Mouse (Mus musculus) erythroblast, embryonic 14.5 days (primary cell): Measurements from ENCODE around the gene Anapc11. TPM values are rescaled to one million over a fixed set of nuclear protein-coding genes. Genes with fewer than 3 reads are reported as not detected.

Source experiments
- H3K27me3 ChIP-seq: 2 replicates; pipeline ENCODE4 v1.6.1; 2012; ENCODE audit warnings: inconsistent platforms; ENCODE audit not compliant: control insufficient read depth
- H3K36me3 ChIP-seq: 2 replicates; pipeline ENCODE4 v1.6.1; 2012; ENCODE audit warnings: mild to moderate bottlenecking, inconsistent platforms; ENCODE audit not compliant: control insufficient read depth
- H3K4me1 ChIP-seq: 2 replicates; pipeline ENCODE4 v1.6.1; 2012; ENCODE audit warnings: inconsistent platforms; ENCODE audit not compliant: control insufficient read depth
- H3K4me3 ChIP-seq: replicated peaks from 2 replicates; pipeline ENCODE3; 2012; ENCODE audit warnings: moderate library complexity, mild to moderate bottlenecking, inconsistent platforms
- H3K9me3 ChIP-seq: 2 replicates; pipeline ENCODE4 v1.6.1; 2012; ENCODE audit warnings: low read length, inconsistent platforms, mixed read lengths; ENCODE audit not compliant: control insufficient read depth
- GATA1 ChIP-seq: IDR thresholded peaks from 2 replicates; pipeline ENCODE4 v1.6.1; 2012; ENCODE audit warnings: low read length, inconsistent platforms, mixed read lengths
- TAL1 ChIP-seq: IDR thresholded peaks from 3 replicates; pipeline ENCODE4 v1.6.1; 2012; ENCODE audit warnings: low read length, inconsistent platforms, mixed read lengths
- polyA plus RNA-seq: library from polyadenylated mRNA; stranded (reverse); fragments of >175 nt; gene quantifications from 2 replicates; pipeline ENCODE4 v1.2.3, GENCODE M21; 2012

Anapc11 gene
- polyA plus RNA-seq, 1 experiment = 12.9 TPM

DNA sequence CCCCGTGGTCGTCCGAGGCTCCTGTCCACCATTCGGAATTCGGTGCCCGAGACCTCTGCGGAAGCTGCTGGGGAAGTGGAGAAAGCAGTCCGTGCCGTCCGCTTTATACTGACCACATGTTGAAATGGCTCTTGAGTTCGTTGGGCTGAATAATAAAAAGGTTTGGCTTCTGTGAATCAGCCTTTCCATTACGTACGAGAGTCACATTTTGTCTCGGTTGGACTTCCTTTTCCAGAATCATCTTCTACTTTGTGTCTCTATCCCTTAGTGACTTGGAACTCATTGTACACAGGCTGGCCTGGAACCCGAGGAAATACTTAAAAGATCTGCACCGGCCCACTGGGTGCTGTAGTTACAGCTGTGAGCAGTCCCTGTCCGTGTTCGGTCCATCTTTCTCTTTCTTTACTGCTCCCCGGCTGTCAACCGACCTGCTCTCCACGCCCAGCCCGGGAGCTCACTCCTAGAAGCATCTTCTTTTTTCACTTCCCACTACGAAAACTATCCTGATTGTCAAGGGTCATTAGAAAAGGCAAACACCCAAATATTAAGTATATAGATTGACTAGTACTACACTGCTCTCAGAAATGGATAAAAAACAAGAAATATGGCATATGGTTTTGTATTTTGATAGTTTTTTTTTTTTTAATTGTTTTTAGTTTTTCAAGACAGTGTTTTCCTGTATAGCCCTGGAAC is 24.5 kb upstream of the Anapc11 start:
- H3K4me1 ChIP-seq = peaks cover 53% of the 10 kb centered on the region
- H3K27me3 ChIP-seq = no peaks in the 10 kb centered on the region
- H3K9me3 ChIP-seq = no peaks in the 10 kb centered on the region
- H3K4me3 ChIP-seq = peak overlapping the region; percentile 70
- TF ChIP-seq GATA1 (no peak), TAL1 (no peak)
- peaks cover 40% of the 10 kb centered on the region for H3K36me3 ChIP-seq

DNA sequence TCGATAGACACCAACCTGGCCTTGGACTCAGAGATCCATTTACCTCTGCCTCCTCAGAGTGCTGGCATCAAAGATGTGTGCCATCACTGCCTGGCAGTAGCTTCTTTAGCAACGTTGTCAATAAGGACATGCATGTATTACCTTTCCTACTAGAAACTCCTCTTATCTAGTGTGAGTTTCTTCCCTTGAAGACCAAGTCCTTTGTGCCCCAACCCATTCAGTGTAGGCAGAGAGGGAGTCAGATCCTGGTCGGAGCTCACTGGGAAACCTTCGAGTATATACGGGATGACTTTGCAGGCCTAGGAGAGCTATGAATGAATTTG is 24.0 kb upstream of the Anapc11 start:
- Histone ChIP-seq H3K36me3 (peaks cover 43% of the 10 kb centered on the region), H3K4me1 (peaks cover 58% of the 10 kb centered on the region)

DNA sequence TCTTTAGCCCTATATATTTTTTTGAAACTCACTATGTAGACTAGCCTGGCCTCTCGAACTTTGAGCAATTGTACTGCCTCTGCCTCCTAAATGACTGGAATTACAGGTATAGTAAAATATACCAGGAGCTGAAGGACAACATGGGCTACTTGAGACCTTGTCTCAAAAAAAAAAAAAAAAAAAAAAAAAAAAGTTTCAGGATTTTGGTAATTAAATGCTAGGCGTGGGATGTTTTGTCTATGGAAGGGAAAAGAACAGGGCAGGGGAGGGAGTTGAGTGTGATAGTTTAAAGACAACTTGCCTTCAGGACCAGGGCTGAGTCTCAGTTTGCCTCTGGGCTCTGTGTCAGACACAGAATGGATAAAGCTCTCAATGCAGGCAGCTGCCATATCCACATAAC is 23.2 kb upstream of the Anapc11 start:
- Histone ChIP-seq H3K27me3 (no peaks in the 10 kb centered on the region), H3K9me3 (no peaks in the 10 kb centered on the region), H3K36me3 (peaks cover 48% of the 10 kb centered on the region), H3K4me3 (no peak overlapping the region), H3K4me1 (peaks cover 65% of the 10 kb centered on the region)
- no peak for TF ChIP-seq TAL1
- no peak for TF ChIP-seq GATA1

More for the DNA sequence above, 24.0 kb upstream of the Anapc11 start:
- no peak for TF ChIP-seq TAL1
- TF ChIP-seq GATA1 = no peak
- Histone ChIP-seq H3K9me3 (no peaks in the 10 kb centered on the region), H3K4me3 (peak overlapping the region; percentile 70), H3K27me3 (no peaks in the 10 kb centered on the region)

DNA sequence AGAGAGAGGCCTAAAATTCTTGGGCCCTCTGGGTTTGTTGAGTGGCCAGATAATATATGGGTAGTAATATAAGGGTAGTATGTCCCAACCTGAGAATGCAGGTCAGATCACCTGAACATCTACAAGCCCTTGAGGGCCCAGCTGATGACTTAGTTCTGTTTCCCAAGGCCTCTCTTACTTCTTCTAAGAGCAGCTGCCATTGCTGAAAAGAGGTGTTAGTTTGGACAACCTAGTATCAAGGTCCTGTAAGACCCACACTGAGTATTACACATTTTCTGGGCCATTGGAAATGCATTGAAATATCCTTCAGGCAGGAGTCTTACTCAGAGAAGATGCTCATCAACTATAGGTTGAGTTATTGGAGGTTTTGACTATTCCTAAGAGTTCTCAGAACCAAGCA is 22.3 kb upstream of the Anapc11 start:
- no peak for TF ChIP-seq GATA1
- TF ChIP-seq TAL1 = no peak
- Histone ChIP-seq H3K9me3 (no peaks in the 10 kb centered on the region), H3K4me3 (no peak overlapping the region), H3K27me3 (no peaks in the 10 kb centered on the region), H3K4me1 (peaks cover 67% of the 10 kb centered on the region), H3K36me3 (peaks cover 42% of the 10 kb centered on the region)

DNA sequence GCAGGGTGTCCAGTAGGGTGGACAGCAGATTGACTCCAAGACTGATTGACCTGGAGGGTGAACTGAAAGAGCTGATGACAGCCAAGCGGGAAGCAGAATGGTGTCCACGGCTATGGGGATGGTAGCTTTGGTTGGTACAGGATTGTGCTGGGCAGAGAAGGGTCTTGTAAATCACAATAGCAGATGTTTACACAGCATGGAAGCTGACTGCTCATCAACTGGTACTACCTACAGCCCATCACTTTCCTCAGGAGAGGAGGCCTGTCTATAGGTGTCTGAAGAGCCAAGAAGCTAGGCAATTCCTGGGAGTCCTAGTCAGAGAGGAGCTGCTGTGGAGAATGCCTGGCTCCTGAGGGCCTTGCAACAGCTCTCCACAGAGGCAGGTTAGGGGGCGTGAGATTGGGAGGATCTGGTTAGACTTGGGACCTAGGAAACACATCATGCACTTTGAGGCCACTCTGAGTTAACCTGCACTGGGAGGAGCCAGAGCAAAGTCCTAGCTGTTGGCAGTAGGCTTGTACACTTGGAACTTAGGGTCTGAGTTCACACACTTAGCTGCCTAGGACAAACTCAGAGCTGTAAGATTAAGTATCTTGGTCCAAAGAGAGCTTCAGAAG is 21.7 kb upstream of the Anapc11 start:
- Histone ChIP-seq H3K27me3 (no peaks in the 10 kb centered on the region), H3K4me3 (no peak overlapping the region), H3K9me3 (no peaks in the 10 kb centered on the region), H3K36me3 (peaks cover 37% of the 10 kb centered on the region), H3K4me1 (peaks cover 64% of the 10 kb centered on the region)
- TF ChIP-seq TAL1 (no peak), GATA1 (no peak)

DNA sequence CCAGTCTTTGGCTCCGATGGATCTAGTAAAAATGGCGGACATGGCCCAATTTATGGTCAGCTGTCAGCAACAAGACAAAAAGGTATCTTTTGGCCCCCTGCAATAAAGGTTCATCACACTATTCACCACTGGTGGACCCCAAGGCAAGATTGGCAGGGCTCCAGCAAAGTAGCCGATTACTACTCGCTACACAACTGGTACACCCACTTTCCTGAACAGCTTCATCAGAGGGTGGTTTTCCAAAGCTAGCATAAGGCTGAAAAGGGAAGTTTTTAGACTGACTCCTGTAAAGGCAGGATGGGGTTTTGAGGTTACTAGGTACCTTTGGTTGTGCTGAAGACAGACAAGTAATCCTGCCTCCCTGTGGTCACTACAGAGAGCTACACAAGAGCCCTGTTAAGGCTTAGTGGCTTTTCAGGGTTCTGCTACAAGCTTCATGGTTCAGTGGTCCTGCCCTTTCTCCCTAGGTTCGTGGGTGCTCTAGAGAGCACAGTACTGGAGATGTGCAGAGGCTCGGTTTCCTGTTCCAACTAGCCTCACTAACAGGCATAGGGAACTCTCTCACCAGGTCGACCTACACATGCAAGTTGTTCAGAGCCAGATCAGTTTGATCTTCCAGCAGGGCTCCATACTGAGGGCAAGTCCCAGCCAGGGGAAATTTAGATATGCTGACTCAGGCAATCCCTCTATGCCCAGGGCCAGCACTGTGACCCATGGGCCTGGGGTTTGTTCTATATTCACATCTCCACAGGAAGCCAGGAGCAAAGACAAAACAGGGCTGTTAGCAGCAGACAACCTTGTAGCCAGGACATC is 20.8 kb upstream of the Anapc11 start:
- Histone ChIP-seq H3K4me1 (peaks cover 64% of the 10 kb centered on the region), H3K4me3 (no peak overlapping the region), H3K9me3 (no peaks in the 10 kb centered on the region), H3K27me3 (no peaks in the 10 kb centered on the region), H3K36me3 (peaks cover 34% of the 10 kb centered on the region)
- TF ChIP-seq TAL1 (no peak), GATA1 (no peak)

DNA sequence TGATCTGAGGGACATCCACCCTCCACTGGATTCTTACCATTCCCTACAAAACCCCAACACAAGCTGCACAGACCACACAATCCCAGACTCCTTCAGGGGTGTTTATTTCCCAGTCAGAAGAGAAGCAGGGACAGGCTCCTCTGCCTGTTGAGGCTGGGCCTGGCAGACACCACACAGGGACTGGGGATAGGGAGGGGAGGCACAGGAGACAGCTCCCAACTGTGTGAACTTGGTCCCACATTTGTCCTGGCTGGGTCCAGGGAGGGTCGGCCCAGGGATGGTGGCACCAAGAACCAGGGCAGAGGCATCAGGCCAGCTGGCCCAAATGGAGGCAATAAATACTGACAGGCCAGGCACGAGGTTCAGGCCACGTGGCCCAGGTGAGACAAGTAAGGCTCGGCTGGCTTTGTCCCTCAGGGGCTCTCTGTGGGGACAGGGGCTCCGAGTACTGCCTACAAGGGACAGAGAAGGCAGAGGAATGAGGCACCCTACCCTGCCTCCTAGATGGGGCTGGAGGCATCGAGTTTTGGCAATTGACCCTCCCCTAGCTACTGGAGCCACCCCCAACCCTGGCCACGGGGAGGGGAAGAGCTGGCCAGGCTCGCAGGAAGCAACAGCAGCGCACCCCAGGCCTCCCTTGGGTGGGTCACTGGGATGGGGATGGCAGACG is 20.1 kb upstream of the Anapc11 start:
- Histone ChIP-seq H3K36me3 (peaks cover 34% of the 10 kb centered on the region), H3K4me3 (no peak overlapping the region), H3K4me1 (peaks cover 67% of the 10 kb centered on the region), H3K9me3 (no peaks in the 10 kb centered on the region), H3K27me3 (no peaks in the 10 kb centered on the region)
- TF ChIP-seq TAL1 = no peak
- TF ChIP-seq GATA1 = no peak

DNA sequence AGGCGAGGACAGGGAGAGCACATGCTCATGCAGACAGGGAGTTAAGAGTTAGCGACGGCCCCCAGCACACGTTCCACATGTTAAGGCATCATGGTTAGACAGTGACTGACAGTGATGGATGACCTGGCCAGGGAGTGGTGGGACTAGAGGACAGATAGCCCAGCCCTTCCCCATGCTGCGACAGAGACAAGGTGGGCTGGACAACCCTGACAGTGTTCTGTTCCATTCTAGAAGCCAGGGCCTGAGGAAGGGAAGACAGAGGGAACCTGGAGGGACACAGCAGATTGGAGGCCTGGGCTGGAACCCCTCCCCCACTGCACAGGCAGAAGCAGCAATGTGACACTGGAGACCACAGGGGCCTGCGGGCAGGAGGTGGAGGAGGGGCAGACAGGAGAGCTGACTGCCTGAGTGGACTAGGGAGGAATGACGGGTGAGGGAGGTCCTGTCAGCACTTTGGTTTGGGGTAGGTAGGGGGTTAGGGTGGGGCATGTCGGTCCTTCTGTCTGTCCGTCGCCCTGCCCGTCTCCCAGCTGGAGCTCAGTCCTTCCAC is 19.5 kb upstream of the Anapc11 start:
- Histone ChIP-seq H3K4me3 (no peak overlapping the region), H3K4me1 (peaks cover 63% of the 10 kb centered on the region), H3K9me3 (0 out of 2 replicates have a peak, but pooled peaks cover under 1% of the 10 kb centered on the region), H3K27me3 (no peaks in the 10 kb centered on the region), H3K36me3 (peaks cover 37% of the 10 kb centered on the region)
- TF ChIP-seq TAL1 (no peak), GATA1 (no peak)
